Mouse (Mus musculus) kidney, postnatal 25 days (tissue): ENCODE results near the gene Lmo4.
A peak's percentile ranks its signal among the peaks of the same experiment; 100 is the strongest.

Experiments used
- DNase-seq, 2 experiments: peaks; one replicate each; pipeline ENCODE4 v3.0.0; 2021; ENCODE audit warnings: mixed read lengths in 2 of 2

Gene Lmo4

DNA sequence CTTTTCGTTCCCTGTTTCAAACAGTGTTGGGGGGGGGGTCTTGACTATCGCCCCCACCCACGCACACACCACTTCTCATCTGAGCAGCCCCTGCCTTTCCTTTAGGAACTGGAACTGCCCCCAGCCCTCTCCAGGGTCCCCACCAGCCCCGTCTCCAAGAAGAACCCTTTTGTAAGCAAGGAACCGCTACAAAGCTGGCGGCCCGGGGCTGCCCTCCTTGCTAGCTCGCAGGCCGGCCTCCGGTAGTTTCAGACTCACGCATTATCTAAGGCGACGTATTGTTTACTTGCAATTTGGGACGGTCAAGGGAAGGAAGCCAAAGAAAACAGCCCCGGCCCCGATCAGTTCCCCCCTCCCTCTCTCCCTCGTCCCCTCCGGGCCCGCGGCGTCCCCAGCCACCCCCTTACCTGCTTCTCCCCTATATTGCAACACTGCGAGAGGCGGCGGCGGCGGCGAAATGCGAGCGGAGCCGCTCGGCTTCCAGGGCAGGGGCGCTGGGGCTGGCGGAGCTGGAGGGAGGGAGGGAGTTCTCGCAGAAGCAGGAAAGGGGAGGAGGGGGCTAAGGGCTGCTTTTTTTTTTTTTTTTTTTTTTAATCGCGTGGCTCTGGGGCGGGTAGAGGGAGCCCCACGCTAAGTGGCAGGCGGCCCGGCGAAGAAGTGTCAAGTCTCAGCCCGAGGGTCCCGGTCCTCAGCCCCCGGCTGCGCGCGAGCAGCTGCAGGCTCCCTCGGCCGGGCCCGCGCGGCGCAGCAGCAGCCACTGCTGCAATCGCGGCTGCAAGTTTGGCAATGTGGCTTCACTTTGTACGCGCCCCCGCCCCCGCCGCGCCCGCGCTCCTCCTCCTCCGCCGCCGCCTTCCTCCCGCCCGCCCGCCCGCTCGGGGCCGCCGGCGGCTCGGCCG is at the start of gene Lmo4:
TSS of gene Lmo4 (minus strand) at position 808 of the 899 bp plus-strand sequence.
- peak; percentile 91 to 94 for DNase-seq

DNA sequence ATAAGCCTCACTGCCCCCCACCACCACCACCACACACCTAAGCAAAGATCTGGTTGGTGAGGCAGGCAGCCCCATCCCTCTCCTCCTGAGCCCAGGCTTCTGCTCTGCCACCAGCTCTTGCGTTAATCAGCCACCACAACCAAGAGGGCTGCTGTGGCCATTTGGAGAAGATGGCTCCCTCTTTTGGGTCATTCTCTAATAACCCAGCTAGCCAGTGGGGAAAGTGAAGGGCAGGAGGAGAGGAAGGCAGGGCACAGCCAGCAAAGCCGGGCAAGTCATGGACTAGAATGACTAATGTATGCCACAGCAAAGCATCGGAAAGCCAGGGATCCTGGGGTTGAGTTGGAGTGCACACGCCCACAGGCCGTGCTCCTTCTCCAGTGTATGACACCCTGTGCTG is 49.3 kb upstream of the Lmo4 start:
- no peak for DNase-seq

DNA sequence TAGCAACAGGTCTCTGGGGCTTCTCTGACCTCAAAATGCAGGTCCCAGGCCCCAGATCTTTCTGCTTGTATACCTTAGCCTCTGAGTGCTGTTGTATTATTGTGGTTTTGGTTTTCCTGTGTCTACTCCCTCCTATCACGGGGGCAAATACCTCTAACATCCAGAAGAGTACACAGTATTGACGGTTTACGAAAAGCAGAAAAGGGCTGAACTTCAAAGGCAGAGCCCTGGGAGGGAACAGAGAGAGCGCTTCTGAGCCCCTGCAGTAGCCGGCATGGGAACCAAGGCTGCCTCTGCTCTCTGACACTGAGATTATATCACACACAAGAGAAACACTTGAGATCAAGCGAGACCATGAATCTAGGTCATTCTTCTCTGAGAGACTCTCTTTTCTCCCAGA is 48.0 kb upstream of the Lmo4 start:
- DNase-seq = no peak

GRCm38 (mm10) chr3:144252109-144252508 is 47.1 kb upstream of the Lmo4 start:
- no peak for DNase-seq

DNA sequence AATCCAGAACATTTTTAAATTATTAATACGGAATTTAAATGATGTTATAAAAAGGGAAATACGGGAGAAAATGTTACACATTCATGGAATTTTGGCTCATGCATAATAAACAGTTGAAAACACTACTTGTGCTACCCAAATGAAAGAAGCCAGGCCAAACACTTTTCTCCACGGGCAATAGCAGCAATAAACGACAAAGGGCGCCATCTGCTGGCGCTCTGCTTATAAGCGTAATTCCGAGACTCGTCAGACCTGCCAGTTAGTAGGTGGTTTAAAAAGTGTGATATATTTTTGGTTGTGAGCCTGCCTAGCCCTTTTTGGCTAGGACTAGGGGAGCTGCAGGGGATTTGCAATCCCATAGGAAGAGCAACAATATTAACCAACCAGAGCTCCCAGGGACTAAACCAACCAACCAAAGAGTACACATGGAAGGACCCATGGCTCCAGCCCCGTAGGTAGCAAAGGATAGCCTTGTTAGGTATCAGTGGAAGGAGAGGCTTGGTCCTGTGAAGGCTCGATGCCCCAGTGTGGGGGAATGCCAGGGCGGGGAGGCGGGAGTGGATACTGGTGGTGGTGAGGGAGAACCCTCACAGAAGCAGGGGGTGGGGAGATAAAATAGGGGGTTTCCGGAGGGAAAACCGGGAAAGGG is 37.1 kb upstream of the Lmo4 start:
- DNase-seq = peak; percentile 69 to 85

DNA sequence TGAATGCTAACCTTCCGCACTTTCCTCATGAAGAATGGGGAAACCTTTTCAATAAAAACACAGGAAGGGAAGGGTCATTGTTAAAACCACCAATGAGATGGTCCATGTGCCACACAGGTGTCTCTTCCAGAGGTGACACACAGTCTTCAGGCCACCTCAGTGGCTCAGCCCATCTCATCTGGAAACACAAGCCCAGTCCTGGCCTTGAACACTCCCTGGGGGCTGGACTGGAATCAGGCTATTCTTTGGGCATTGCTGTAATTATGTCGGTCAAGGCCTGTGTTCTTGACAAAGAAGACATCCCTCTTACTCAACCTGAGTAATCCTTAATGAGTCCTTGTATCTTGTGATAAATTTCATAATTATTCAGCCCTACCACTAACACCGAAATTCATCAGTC is 36.1 kb upstream of the Lmo4 start:
- DNase-seq = no peak

GRCm38 (mm10) chr3:144238482-144238881 is 33.5 kb upstream of the Lmo4 start:
- no peak for DNase-seq

GRCm38 (mm10) chr3:144232347-144233008 is 27.5 kb upstream of the Lmo4 start:
- DNase-seq = no peak

- DNase-seq = no peak
Observed at GRCm38 (mm10) chr3:144231931-144232330, 26.9 kb upstream of the Lmo4 start.

DNA sequence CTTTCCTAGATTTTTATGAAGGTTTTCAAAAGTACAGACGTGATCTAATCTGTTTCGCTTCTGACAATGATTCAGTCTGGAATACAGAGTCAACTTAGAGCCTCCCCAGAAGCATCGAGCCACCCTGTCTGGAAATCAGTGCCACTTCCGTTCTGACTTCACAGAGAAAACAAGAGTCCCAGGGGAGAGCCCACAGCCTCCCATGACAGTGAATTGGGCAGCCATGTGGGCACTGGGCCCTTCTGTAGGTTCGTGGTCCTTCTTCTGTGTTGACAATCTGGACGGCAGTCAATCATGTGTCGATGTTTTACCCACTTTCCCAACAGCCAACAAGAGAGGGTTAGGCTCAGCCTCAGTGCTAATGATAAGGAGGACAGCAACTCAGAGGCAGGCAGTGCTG is 26.4 kb upstream of the Lmo4 start:
- no peak for DNase-seq

DNA sequence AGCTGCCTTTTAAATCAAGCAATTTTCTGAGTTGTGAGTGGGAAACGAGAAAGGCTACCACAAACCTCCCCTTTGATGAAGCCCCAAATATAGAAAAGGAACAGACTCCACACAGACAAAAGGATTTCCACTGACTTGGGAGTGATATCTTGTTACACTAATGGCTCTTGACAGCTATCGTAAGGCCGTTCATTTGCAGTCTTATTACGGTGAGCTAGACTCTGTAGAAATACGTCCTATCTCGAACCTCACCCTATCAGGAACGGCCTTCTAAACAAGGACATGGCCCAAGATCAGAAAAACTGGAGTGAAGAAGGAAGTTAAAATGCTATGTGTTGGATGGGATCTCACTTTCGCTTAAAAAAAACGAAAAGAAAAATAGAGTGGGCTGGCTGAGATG is 25.0 kb upstream of the Lmo4 start:
- no peak for DNase-seq

- DNase-seq = no peak
Observed at GRCm38 (mm10) chr3:144229312-144229711, 24.3 kb upstream of the Lmo4 start.

DNA sequence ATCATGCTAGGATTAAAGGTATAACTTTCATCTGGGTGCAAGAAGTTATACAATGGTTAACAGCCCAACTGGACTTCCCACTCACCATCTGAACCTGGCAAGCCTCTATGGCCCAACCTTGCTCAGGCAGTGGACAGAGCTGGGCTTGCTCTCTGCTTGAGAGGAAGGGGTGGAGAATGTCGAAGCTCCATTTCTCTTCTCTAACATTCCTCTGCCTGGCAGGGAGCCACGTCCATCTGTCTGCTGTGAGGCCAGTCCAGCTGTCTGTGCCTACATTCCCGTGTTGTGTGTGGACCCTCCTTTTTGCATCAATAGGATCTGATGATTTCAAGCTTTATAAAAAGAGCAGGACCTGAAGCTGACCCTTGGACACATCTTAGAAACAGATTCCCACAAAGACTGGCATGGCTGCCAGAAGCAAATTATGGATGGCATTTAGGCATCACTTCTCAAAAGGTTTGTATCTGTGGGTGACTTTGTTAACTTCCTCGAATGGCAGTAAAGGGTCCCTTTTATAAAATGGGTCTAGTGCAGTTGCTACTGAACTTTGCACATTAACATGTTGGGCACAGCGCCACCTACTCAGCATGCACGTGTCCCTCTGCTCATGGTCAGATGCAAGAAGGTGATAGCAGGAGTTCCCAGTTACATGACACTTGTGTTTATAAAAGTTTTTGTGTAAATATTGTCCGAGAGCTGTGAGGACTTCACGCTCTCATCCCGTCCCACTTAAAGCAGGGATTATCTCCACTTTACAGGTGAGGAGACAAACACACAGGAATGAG is 20.6 kb upstream of the Lmo4 start:
- peak in 1 of 2 experiments; percentile 37 for DNase-seq

DNA sequence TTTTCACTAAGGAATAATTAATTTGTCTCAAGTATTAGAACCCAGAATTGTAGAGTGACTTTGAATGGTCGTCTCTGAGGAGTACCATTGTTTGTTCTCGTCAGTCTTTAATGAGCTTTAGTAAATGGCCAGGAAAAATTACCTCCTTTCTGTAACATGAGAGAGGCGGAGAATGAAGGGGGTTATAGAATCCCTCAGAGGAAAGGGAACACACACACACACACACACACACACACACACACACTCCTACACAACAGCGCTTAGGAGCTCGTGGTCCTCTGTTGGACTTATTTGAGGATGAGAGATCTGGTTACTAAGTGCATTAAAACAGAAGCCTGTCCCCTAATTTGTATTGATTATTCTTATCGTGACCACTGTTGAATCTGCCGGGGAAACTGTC is 19.6 kb upstream of the Lmo4 start:
- DNase-seq = no peak

- no peak for DNase-seq
Observed at GRCm38 (mm10) chr3:144223377-144224105, 18.5 kb upstream of the Lmo4 start.

DNA sequence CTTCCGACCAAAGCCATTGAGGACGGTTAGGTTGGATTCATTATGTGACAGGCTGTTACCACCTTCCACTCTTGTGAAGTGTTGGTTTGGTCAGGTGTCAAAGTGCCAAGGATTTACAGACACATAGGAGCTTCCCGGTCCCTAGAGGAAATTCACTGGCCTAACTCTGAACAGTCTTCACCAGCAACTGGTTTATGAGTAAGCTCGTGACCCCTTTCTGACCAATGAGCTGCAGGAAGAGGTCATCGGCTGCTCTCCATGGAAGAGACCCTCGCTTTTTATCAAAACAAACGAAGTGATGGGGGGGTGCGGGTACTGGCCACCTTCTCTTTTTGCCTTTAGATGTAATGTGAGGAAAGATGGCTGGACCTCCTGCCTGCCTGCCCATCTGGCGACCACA is 17.4 kb upstream of the Lmo4 start:
- DNase-seq = no peak

DNA sequence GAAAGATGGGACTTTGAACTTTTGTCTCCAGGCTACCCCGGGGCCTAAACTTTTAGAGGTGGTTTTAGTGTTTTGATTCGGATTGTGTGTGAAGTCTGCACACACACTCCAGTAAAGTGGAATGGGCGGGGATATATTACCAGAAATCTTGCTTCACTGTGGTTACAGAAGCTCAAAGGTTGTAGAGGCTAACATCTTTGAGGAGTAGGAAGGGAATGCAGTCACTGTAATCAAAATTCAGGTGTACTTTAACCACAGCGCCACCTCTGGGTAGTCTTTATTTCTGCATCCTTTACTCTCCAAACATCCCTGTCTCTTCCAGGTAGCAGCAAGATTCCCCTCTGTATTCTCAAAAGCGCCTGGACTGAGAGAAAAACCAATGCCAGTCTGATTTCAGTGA is 2.5 kb upstream of the Lmo4 start:
- DNase-seq = peak in 1 of 2 experiments; percentile 74

DNA sequence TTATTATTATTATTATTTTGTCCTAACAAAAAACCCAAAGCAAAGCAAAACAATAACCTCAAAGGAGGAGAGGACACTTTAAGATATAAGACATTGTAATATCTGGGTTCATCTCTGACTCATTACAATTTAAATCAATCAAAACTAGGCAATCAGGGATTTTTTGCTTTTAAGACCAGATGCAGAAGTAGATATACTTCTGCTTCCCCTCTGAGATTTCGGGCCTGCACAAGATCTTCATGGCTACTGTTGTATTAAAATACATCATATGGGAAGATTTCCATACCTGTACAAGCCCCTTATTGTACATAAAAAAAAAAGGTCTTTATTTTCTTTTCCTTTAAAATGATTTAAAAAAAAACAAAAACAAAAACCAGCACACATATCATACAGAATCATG is 1.9 kb upstream of the Lmo4 start:
- no peak for DNase-seq

- peak in 1 of 2 experiments; percentile 17 for DNase-seq
Observed at GRCm38 (mm10) chr3:144206261-144206660, 1.2 kb upstream of the Lmo4 start.

GRCm38 (mm10) chr3:144205351-144206153 is 532 bp upstream of the Lmo4 start:
- peak; percentile 96 to 98 for DNase-seq

- DNase-seq = no peak
Observed at GRCm38 (mm10) chr3:144203988-144204412, 1.0 kb downstream of the Lmo4 start.
